Mouse (Mus musculus): ENCODE data around the gene Slc25a18.

DNA sequence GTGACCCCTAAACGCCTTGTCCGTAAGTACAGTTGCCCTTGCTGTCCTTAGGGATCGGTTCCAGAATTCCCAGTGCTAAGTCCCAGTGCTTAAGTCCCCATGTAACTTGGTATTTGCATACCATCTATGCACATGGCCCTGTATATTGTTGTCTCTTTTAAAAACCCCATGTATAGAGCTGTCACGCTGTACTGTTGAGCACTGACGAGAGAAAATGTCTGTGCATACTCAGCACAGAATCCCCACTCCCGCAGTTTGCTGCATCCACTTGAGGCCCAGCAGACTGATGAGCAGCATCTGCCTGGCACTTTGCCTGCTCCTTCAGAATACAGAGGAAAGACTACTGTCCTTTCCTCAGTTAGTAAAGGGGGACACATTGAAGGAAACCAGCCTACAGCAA, 385 bp downstream of the Slc25a18 start:
- TF ChIP-seq CTCF (IDR thresholded peaks at IDR 0.05; ENCODE audit: borderline replicate concordance, extremely low read depth, insufficient read depth, insufficient read length): no peak
- no peak for TF ChIP-seq POLR2A (IDR thresholded peaks at IDR 0.05; ENCODE audit: borderline replicate concordance, extremely low read depth, insufficient read depth, insufficient read length, poor library complexity, severe bottlenecking)

Data from brain, embryonic 14.5 days (tissue).